Mouse (Mus musculus): Measurements from ENCODE around the gene Plekhf1. TPM values are rescaled to one million over a fixed set of nuclear protein-coding genes. Genes with fewer than 3 reads are reported as not detected.

The Plekhf1 gene
- total RNA-seq, 2 experiments from 2014 or later, result 5.7 to 9.4 TPM

DNA sequence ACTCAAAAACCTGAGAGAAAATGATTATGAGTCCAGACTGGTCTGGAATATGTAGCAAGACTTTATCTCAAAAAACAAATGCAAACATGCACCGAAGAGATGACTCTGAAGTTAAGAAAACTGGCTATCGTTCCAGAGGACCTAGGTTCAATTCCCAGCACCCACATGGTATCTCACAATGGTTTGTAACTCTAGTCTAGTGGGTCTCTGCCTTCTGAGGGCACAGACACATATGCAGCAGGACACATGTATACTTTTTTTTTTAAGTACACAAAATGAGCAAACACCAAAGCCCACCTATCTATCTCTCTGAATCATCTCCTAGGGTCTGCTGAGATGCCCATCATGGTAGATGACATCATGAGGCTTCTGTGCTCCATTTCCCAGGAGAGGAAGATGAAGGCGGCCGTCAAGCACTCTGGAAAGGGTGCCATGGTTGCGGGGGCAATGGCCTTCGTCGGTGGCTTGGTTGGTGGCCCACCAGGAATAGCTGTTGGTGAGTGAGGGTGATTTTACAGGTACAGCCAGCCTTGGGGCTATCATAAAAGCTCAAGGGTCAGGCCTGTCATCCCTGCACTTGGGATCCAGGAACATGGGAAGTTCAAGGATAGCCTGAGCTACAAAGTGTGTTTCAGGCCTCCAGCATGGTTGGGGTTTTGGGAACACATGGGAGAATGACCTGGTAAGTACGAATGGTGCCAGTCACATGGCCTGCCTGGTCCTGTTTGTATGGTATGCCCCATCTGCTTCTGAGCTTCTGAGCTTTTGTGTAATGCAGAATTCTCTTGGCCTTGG, 39.3 kb downstream of the Plekhf1 start:
- no peak for DNase-seq

DNA sequence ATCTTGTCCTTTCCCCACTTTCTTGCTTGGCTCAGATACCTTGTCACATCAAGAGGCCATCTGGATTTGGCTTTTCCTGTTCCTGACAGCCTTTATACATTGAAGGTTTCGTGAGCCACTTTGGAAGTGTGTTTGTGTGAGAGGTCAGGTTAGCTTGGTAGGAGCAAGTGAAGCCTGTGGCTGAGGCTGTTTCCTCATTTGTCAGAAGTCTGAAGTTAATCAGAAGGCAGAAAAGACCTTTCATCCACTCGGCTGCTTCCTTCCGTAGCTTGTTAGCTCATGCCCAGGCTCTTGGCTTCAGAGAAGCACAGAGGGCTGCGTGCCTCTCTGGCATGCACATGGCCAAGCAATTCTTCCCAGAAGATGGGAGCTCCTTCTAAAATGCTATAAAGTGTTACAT, 40.0 kb downstream of the Plekhf1 start:
- DNase-seq, result no peak

DNA sequence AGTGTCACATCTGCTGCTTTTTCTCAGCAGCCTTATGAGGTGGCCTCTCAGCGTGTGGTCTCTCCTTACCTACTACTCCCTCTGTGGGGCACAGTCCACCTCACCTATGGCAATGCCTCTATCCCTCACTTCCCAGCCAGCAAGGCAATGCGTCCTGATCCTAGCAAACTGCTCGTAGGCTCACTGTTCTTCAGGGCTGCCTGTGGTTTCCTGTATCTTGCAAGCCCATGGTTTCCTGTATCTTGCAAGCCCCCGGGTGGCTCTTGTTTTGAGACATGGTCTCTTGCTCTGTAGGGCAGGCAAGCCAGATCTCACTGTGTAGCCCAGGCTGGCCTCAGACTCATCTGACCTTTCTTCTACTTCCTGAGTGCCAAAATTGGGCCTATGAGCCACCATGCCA, 41.0 kb downstream of the Plekhf1 start:
- DNase-seq, result no peak

DNA sequence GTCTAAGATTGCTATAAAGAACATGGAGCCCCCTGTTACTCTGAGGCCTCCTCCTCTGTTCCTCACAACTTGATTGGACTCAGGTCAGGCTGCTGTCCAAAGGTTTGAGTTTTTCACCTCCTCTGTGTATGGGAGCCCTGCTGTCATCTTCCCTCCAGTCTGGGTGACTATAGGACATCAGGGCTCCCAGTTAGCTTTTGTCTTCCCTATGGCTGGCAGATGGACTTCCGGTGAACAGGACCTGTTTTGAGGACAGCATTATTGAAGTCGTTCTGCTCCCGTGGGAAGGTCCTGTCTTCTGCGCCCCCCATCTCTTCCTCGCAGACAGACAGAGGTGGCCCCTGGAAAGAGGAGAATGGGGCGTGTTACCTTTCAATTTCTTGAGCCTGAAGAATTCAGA, 43.0 kb downstream of the Plekhf1 start:
- no peak for DNase-seq

DNA sequence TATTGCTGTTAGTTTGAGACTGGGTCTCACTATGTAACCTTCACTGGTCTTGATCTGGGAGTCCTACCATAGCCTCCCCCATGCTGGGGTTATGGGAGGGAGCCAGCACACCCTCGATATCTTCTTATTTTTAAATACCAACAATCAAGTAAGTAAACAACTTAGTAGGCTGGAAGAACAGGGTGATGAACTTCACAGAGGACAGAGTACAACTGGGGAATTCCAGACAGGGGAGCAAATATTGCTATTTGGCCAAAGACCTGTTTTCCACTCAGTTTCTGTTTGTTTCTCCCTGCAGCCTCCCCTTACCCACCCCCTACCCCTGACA, 43.4 kb downstream of the Plekhf1 start:
- DNase-seq, result no peak

DNA sequence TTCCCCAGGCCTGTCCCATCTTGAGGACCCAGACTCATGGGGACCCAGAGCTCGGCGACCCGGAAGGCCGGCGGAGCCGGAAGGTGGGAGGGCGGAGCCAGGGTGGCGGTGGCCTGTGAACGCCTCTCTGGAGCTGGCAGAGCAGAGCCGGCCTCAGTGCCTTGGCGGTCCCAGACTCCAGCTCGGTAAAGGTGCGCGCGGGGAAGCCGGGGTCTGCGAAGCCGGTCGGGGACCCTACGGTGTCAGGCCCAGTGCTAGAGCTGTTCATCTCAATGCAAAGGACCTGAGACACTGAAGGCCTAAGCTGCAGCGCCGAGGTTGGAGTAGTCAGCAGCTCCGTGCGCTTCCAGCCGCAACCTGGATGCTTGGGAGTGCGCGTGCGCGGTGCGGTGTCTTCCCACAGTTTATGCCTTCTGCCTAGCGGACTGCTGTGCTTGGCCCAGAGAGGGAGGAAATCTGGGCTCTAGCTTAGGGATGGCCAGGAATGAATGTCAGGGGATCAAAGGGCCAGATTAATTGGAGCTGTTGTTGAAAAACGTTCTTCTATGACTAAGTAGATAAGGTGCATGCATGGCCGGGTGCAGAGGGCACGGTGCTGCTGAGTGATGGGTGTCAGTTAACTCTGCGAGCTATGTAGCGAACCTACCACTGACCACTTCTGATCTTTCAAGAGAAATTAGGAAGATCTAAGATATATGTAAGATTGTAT, 44.0 kb downstream of the Plekhf1 start:
- peak; percentile 75 for DNase-seq

DNA sequence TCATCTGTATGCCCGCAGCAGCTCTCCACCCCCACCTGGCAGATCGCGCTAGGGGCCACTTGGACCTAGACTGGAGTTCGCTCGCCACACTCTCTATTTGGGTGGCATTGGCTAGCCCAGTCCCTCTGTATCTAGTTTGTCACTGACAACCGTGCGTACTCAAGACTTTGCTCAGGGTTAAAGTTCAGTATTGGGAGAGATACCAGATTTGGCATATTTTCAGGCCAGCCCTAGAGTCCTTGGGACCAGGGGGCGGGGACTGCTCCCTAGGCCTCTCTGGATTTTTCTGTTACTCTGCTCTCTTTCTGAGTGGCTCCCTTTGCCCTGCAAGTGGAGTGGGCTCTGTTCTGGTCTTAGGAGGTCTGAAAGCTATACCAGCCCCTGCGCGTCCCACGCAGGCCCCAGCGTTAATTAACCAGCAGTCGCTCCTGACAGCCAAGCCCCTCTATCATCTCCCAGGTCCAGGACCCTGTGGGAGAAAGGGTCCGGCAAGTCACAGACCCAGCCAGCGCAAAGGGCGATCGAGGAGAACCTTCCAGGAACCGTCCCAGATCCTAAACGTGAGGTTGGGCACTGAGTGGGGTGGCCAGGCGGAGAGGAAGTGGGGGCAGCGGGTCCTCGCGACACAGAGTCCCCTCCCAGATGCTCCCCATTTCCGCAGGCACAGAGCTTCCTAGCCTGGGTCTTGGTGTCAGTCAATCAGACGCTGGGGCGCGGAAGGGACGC, 44.7 kb downstream of the Plekhf1 start, which contains the start of gene 1600014C10Rik:
Gene 1600014C10Rik, plus strand, starts transcription at position 256 of the 726 bp plus-strand sequence.
- DNase-seq, result peak; percentile 37

DNA sequence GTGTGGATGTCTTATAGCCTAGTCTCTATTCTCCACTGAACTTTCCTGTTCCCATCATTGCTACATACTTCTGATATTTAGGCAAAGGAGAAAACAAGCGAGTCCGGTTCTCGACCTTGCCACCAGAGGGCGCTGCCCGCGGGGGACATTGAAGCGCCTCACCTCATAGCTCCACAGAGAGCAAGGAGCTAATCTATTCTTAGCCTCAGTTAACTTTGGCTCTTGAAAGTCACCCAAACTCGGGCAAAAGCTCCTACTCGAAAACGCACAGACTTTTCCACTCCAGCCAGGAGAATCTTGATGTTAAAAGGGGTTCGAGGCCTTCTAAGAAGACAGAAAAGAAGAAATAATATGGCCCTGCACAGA, 45.2 kb downstream of the Plekhf1 start:
- peak; percentile 89 for DNase-seq

DNA sequence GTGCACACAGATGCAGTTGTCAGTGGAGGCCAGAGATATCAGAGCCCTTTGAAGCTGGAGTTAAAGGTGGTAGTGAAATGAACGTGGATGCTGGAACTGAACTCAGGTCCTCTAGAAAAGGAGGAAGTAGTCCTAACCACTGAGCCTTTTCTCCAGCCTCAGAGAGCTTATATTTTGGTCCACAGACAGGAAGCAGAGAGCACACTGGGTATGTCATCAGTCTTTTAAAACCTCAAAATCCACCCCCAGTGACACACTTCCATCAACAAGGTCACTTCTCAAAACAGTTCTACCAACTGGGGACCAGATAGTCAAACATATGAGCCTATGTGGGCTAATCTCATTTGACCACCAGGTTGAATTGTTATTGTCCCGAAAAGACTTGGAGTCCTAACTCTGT, 46.5 kb downstream of the Plekhf1 start:
- DNase-seq, result no peak

DNA sequence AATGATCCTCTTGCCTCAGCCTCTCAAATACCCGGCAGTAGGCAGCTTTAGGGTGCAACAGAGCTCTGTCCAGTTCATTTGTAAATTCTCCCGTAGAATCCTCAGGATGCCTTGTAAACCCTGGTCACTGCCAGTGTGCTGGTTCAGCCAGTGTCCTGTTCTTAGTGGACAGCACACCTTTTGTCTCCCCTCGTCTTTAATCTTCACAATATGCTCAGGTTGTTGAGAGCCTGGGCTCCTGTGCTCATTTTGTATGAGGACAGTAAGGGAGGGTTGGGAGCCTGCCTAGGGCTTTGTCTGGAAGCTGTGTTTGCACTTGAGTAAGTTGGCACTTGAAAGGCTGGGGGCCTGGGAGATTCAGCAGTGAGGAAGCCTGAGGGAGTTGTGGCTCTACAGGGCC, 47.9 kb downstream of the Plekhf1 start:
- no peak for DNase-seq

DNA sequence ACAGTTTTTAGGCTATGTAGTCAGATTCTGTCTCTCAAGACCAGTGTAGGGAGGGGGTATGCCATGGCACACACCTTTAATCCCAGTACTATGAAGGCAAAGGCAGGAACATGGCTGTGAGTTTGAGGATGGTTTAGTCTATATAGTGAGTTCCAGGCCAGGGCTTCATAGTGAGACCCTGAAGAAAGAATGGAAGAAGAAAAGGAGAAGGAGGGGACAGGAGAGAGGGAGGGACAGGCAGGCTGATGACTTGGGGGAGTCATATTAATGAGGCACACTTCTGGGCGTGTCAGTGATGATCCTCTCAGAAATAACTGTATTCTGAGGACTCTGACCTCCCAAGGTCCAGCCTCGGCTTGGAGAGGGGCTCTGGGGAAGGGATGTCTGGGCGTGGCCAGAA, 51.8 kb downstream of the Plekhf1 start:
- no peak for DNase-seq

DNA sequence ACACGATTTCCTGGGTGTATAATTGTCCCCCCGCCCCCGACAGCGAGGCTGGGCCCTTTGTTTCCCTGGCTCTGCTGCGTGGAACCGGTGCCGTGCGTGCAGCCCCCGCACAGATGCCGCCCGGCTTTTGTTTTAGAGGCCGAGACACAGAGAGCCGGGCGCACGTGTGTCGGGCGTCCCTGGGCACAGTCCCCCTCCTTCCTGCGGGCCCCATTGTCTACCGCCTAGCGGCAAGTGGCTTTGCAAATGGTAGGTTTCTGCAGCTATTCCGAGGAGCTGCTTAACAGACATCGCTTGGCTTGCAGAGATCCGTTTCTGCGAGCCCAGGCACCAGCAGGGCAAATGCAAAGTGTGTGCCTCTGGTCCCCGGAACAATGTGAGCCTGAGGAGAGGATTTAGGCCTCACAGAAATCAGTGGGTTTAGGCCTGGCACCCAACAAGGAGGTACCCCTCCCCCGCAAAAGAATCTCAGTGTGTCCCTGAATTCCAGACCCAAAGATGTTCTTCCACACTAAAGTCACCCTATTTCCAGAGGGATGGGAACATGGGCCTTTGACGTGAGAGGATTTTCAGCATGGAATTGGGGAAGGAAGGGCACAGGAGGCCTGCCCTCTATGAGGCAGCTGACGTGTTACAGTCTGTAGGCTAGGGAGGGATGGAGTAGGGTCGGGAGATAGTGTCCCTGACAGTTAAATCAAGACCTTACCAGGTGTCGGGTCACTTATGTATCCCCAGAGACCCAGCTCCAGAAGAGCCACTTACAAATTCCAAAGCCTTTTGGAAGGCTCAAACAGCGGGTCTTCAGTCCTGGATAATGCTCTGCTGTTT, 53.3 kb downstream of the Plekhf1 start:
- no peak for DNase-seq

DNA sequence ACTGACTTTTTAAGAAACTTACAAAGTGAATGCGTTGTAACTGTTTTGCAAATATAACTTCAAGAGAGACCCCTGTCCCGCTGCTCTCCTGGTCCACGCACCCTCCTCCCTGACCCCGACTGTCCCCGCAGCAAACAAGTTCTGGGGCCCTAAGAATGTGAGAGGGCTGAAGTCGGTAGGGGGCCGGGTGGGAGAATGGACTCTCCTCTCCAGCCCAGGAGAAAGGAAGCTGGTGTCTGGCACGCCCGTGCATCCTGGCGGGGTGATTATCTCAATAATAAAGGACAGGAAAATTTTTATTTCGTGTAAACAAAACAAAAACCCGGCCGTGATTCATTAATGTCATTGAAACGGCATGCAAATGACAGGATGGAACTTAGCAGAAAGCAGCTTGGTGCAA, 53.9 kb downstream of the Plekhf1 start:
- DNase-seq, result no peak

DNA sequence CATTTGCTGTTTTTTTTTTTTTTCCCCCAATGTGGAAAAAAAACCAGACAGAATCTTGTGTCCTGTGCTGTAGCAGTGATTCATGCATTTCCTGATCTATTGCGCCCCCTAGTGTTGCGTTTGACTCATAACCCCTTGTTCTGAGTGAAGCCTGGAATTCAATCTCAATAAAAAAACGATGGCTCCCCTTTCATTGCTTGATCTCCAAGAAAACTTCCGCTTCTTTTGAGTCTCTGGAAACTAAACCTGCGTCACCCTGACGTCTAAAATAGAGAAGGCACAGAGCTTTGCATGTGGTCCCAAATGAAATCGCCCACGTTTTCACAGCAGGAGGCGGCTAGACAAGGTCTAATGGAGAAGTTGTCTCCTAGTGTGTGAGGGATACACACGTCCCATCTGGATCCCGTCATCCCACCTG, 60.1 kb downstream of the Plekhf1 start:
- DNase-seq, result peak; percentile 25

Other genes with a start within 250 kb of the Plekhf1 start
- gene Uri1, start 204.5 kb downstream of the Plekhf1 start, total RNA-seq (2021), result 10 to 100 TPM; 35.3 to 41.8 TPM
- 1 to 10 TPM; 3.1 to 8.2 TPM for gene Ccne1, start 120.5 kb downstream of the Plekhf1 start, total RNA-seq (2021)
- 10 to 100 TPM; 15.1 to 15.8 TPM for gene 1600014C10Rik, start 44.8 kb downstream of the Plekhf1 start, total RNA-seq (2021)
- 10 to 100 TPM; 15.5 to 15.9 TPM for gene Pop4, start 43.4 kb upstream of the Plekhf1 start, total RNA-seq (2021)

All from gastrocnemius, postnatal 10 days (tissue).